Mouse (Mus musculus) erythroblast, embryonic 14.5 days (primary cell): Measurements from ENCODE around the gene Zfp119b.

ENCODE experiments used
- GATA1 ChIP-seq: IDR thresholded peaks from 2 replicates; pipeline ENCODE4 v1.6.1; 2012; ENCODE audit warnings: low read length, inconsistent platforms, mixed read lengths
- TAL1 ChIP-seq: IDR thresholded peaks from 3 replicates; pipeline ENCODE4 v1.6.1; 2012; ENCODE audit warnings: low read length, inconsistent platforms, mixed read lengths

DNA sequence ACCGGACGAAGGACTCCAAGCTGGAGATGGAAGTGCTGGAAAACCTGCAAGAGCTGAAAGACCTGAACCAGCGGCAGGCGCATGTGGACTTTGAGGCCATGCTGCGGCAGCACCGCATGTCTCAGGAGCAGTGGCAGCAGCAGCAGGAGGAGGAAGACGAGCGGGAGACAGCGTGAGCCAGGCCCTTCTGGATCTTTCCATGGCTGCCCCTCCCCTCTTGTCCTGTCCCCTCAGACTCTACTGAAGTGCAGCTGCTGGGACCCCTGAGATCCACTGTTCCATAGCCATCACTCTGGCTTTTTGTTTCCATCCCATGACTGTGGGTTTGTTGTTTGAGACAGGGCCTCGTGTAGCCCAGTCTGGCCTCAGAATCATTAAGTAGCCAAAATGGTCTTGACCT lies 15.2 kb upstream of the Zfp119b start:
- TF ChIP-seq GATA1: no peak
- TF ChIP-seq TAL1: no peak
